Mouse (Mus musculus) erythroblast, embryonic 14.5 days (primary cell): ENCODE data around the gene Gm10203. TPM values are rescaled to one million over a fixed set of nuclear protein-coding genes. Genes with fewer than 3 reads are reported as not detected.
"Not testable (repeated sequence)": the region's sequence is repeated elsewhere in the genome, so short reads cannot be mapped to it uniquely, and the experiment has no call there.

ENCODE experiments used
- H3K27me3 ChIP-seq: 2 replicates; pipeline ENCODE4 v1.6.1; 2012; ENCODE audit warnings: inconsistent platforms; ENCODE audit not compliant: control insufficient read depth
- H3K36me3 ChIP-seq: 2 replicates; pipeline ENCODE4 v1.6.1; 2012; ENCODE audit warnings: mild to moderate bottlenecking, inconsistent platforms; ENCODE audit not compliant: control insufficient read depth
- H3K4me1 ChIP-seq: 2 replicates; pipeline ENCODE4 v1.6.1; 2012; ENCODE audit warnings: inconsistent platforms; ENCODE audit not compliant: control insufficient read depth
- H3K4me3 ChIP-seq: replicated peaks from 2 replicates; pipeline ENCODE3; 2012; ENCODE audit warnings: moderate library complexity, mild to moderate bottlenecking, inconsistent platforms
- H3K9me3 ChIP-seq: 2 replicates; pipeline ENCODE4 v1.6.1; 2012; ENCODE audit warnings: low read length, inconsistent platforms, mixed read lengths; ENCODE audit not compliant: control insufficient read depth
- GATA1 ChIP-seq: IDR thresholded peaks from 2 replicates; pipeline ENCODE4 v1.6.1; 2012; ENCODE audit warnings: low read length, inconsistent platforms, mixed read lengths
- TAL1 ChIP-seq: IDR thresholded peaks from 3 replicates; pipeline ENCODE4 v1.6.1; 2012; ENCODE audit warnings: low read length, inconsistent platforms, mixed read lengths
- polyA plus RNA-seq: library from polyadenylated mRNA; stranded (reverse); fragments of >175 nt; gene quantifications from 2 replicates; pipeline ENCODE4 v1.2.3, GENCODE M21; 2012

The Gm10203 gene
- not detected in 2 replicates for polyA plus RNA-seq

DNA sequence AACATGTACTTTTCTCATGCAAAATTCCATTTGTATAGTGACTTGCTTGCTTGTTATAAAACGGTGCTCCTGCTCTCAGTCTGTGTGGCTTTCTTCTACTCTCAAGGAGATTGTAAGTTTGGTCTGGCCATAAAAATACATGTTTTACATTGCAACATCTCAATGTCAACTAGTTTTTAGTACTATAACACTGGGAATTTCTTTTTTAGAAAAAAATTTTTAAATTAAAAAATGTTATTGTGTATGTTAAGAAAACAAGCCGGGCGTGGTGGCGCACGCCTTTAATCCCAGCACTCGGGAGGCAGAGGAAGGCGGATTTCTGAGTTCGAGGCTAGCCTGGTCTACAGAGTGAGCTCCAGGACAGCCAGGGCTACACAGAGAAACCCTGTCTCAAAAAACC, at the start of gene Gm10203:
TSS of gene Gm10203 (plus strand) at position 301 of the 400 bp plus-strand sequence.
- H3K4me1 ChIP-seq, H3K36me3 ChIP-seq, H3K27me3 ChIP-seq, H3K4me3 ChIP-seq, H3K9me3 ChIP-seq: not testable (repeated sequence)

GRCm38 (mm10) chr6:149092406-149092805, 37.6 kb upstream of the Gm10203 start:
- no peak overlapping the region for H3K4me3 ChIP-seq
- H3K36me3 ChIP-seq: no peaks in the 10 kb centered on the region
- no peaks in the 10 kb centered on the region for H3K4me1 ChIP-seq
- TF ChIP-seq TAL1 (no peak), GATA1 (no peak)
- no peaks in the 10 kb centered on the region for H3K9me3 ChIP-seq
- no peaks in the 10 kb centered on the region for H3K27me3 ChIP-seq

- TF ChIP-seq GATA1 (no peak), TAL1 (no peak)
- Histone ChIP-seq H3K36me3 (no peaks in the 10 kb centered on the region), H3K27me3 (peaks cover 2% of the 10 kb centered on the region; the same call in 1 of the 2 replicates), H3K9me3 (no peaks in the 10 kb centered on the region), H3K4me3 (no peak overlapping the region), H3K4me1 (no peaks in the 10 kb centered on the region)
Observed at GRCm38 (mm10) chr6:149093465-149093864, 36.5 kb upstream of the Gm10203 start.

DNA sequence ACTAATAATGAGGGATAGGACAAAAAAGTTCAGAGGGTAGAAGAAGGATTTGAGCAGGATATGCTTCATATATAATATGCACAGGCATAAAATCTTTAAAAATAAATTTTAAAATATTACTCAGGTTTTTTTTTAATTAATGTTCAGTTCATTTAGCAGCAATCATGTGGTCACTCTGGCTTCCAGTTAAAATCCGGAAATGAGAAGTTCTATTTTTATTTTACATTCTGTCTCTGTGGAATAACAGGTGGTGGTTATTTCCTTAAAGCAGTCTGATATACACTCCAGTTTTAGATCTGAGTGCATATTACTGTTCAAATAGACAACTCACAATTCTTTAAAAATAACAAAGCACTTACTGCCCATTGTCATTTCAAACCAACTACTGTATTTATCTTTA, 35.4 kb upstream of the Gm10203 start:
- H3K4me3 ChIP-seq: no peak overlapping the region
- no peaks in the 10 kb centered on the region for H3K9me3 ChIP-seq
- H3K4me1 ChIP-seq: no peaks in the 10 kb centered on the region
- TF ChIP-seq TAL1 (no peak), GATA1 (no peak)
- H3K36me3 ChIP-seq: no peaks in the 10 kb centered on the region
- peaks cover 12% of the 10 kb centered on the region for H3K27me3 ChIP-seq

DNA sequence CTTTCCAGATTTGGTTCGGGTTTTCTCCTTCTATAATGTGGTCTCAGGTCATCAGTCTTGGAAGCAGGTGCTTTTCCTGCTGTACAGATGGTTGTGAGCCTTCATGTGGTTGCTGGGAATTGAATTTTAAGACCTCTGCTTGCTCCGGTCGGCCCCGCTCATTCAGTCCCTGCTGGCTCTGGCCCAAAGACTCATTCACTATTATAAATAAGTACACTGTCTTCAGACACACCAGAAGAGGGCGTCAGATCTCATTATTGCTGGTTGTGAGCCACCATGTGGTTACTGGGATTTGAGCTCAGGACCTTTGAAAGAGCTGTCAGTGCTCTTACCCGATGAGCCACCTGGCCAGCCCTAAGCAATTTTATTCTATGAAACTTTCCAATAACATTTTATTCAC, 34.6 kb upstream of the Gm10203 start:
- TF ChIP-seq TAL1: no peak
- no peak for TF ChIP-seq GATA1
- Histone ChIP-seq H3K4me3 (no peak overlapping the region), H3K36me3 (no peaks in the 10 kb centered on the region), H3K4me1 (no peaks in the 10 kb centered on the region), H3K27me3 (peaks cover 20% of the 10 kb centered on the region), H3K9me3 (0 out of 2 replicates have a peak, but pooled peaks cover under 1% of the 10 kb centered on the region)

DNA sequence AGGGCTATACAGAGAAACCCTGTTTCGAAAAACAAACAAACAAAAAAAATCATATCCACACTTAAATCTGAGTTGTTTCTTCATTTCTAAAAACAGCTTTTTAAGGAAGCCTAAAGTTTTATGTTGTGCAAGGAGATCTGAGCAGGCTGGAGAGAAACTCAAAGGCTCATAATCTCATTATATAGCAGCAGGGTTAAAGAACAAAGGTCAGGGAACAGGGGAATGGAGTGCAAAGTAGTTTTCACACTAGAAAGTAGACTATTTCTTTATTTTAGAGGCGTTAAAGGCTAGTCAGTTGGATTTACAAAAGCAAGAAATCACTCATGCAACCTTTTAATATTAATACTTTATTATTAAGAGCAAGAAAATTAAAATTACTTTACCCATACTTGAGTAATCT, 33.7 kb upstream of the Gm10203 start:
- Histone ChIP-seq H3K9me3 (0 out of 2 replicates have a peak, but pooled peaks cover 3% of the 10 kb centered on the region), H3K4me1 (no peaks in the 10 kb centered on the region), H3K36me3 (no peaks in the 10 kb centered on the region), H3K4me3 (no peak overlapping the region), H3K27me3 (peaks cover 28% of the 10 kb centered on the region)
- TF ChIP-seq TAL1 (no peak), GATA1 (no peak)

GRCm38 (mm10) chr6:149097276-149097675, 32.7 kb upstream of the Gm10203 start:
- Histone ChIP-seq H3K9me3 (0 out of 2 replicates have a peak, but pooled peaks cover 3% of the 10 kb centered on the region), H3K4me1 (peaks cover 2% of the 10 kb centered on the region; the same call in 1 of the 2 replicates), H3K4me3 (no peak overlapping the region), H3K36me3 (no peaks in the 10 kb centered on the region), H3K27me3 (peaks cover 39% of the 10 kb centered on the region)
- no peak for TF ChIP-seq TAL1
- no peak for TF ChIP-seq GATA1

DNA sequence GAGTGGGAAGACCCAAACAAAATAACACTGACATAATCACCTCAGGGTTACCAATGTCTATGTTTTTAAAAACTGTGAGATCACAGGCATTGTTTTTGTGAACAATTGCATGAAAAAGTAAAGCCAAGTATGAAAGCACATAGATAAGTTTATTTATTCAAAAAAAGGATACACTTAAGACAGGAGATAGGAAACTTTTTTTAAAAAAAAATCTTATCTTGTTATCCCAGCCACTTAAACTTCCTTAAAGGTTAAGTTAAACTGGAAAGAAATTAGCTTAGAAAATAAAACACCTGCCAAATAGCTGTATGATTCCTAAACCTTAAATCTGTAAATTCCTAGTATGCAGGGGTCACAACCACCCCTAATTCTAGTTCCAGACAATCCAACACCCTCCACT, 31.0 kb upstream of the Gm10203 start:
- Histone ChIP-seq H3K4me3 (no peak overlapping the region), H3K27me3 (peaks cover 53% of the 10 kb centered on the region), H3K9me3 (0 out of 2 replicates have a peak, but pooled peaks cover 3% of the 10 kb centered on the region), H3K36me3 (no peaks in the 10 kb centered on the region), H3K4me1 (peaks cover 2% of the 10 kb centered on the region; the same call in 1 of the 2 replicates)
- no peak for TF ChIP-seq GATA1

DNA sequence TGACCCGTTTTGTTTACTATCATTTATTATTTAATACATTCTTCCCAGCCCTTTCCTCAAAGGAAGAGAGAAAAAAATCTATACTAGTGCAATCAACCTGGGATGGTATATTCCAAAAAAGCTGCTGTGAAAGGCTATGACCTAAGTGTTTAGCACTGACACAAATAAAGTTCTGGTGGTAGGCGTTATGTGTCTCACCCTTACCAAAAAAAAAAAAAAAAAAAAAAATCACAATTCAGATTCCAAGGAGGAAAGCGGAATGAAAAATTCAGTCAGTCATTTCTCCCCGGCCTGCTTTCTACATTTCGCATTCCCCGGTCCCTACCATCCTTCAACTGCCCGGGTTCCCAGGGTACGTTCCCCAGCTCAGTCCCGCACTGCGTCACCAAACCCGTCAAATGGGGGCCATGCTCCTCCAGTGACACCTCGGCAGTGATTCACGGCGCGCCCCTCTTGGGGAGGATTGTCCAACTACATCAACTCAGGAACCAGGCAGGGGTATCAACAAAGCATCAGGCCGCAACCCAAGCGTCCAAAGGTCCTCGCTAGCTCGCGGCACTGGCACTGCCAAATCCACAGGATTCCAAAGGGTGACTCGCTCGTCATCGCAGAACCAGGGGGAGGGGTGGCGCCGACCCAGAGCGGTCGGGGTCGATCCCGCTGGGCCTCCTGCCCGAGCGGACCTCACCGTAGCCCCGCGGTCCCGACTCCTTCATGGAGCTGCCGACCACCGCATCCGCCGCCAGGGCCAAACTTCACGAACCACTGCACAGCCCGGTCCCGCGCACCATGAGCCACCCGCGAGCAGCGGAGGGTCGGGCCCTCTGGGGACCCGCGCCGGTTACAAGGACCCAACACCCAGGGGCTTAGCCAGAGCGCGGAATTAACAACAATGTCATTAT, 29.5 kb upstream of the Gm10203 start:
- TF ChIP-seq GATA1 (no peak), TAL1 (no peak)
- Histone ChIP-seq H3K4me3 (peak overlapping the region; percentile 58), H3K36me3 (no peaks in the 10 kb centered on the region), H3K9me3 (0 out of 2 replicates have a peak, but pooled peaks cover 3% of the 10 kb centered on the region), H3K27me3 (peaks cover 59% of the 10 kb centered on the region), H3K4me1 (peaks cover 2% of the 10 kb centered on the region; the same call in 1 of the 2 replicates)
